Mouse (Mus musculus) MEL (cell line): ENCODE measurements around the gene Nop2. TPM values are rescaled to one million over a fixed set of nuclear protein-coding genes. Genes with fewer than 3 reads are reported as not detected.

ENCODE experiments used
- DNase-seq: peaks from one replicate; pipeline ENCODE4 v3.0.0; 2011; ENCODE audit warnings: low read depth, low spot score
- H3K27ac ChIP-seq: 2 replicates; pipeline ENCODE4 v1.5.1; 2012; ENCODE audit warnings: low read depth, mild to moderate bottlenecking, control low read depth, low read length, moderate library complexity; ENCODE audit not compliant: control insufficient read depth
- H3K27me3 ChIP-seq, 2 experiments: fragments of 150-350 bp in 1 of 2; sonication (generic) in 1 of 2; 2 replicates each; pipeline ENCODE4 v1.6.1; 2012; ENCODE audit warnings: low read length in 2 of 2, mild to moderate bottlenecking in 2 of 2, improper control_type of control experiment in 1 of 2, moderate library complexity in 1 of 2; ENCODE audit not compliant: insufficient read depth in 2 of 2, control insufficient read depth in 1 of 2
- H3K36me3 ChIP-seq, 2 experiments: 2 replicates each; pipeline ENCODE4 v1.6.1; 2012 to 2014; ENCODE audit warnings: low read length in 2 of 2, improper control_type of control experiment in 1 of 2, inconsistent platforms in 1 of 2, mild to moderate bottlenecking in 1 of 2; ENCODE audit not compliant: insufficient read depth in 2 of 2, control insufficient read depth in 1 of 2
- H3K4me1 ChIP-seq, 2 experiments: fragments of 150-350 bp in 1 of 2; sonication (generic) in 1 of 2; 2 replicates each; pipeline ENCODE4 v1.6.1; 2012; ENCODE audit warnings: low read length in 2 of 2, improper control_type of control experiment in 1 of 2, mild to moderate bottlenecking in 1 of 2; ENCODE audit not compliant: insufficient read depth in 2 of 2, control insufficient read depth in 1 of 2
- H3K4me3 ChIP-seq, 2 experiments: fragments of 150-350 bp in 1 of 2; sonication (generic) in 1 of 2; 2 replicates each; pipeline ENCODE4 v1.5.1; 2012; ENCODE audit warnings: low read depth in 2 of 2, low read length in 2 of 2, mild to moderate bottlenecking in 2 of 2, moderate library complexity in 2 of 2, control low read depth in 1 of 2, improper control_type of control experiment in 1 of 2; ENCODE audit not compliant: control insufficient read depth in 1 of 2, insufficient read depth in 1 of 2
- H3K79me2 ChIP-seq: 2 replicates; pipeline ENCODE4 v1.6.1; 2012; ENCODE audit warnings: mild to moderate bottlenecking, low read length, moderate library complexity; ENCODE audit not compliant: control insufficient read depth, poor library complexity, insufficient read depth
- H3K9ac ChIP-seq: 2 replicates; pipeline ENCODE4 v1.6.1; 2012; ENCODE audit warnings: low read depth, mild to moderate bottlenecking, control low read depth, low read length, moderate library complexity; ENCODE audit not compliant: control insufficient read depth, poor library complexity, severe bottlenecking
- H3K9me3 ChIP-seq: fragments of 150-350 bp; sonication (generic); replicated peaks from 2 replicates; pipeline ENCODE4 v1.6.1; 2012; ENCODE audit warnings: mild to moderate bottlenecking, low read length, improper control_type of control experiment, moderate library complexity; ENCODE audit not compliant: insufficient read depth
- BHLHE40 ChIP-seq: IDR thresholded peaks from 2 replicates; pipeline ENCODE4 v1.6.1; 2012; ENCODE audit warnings: low read depth, mild to moderate bottlenecking, inconsistent platforms, low read length, improper control_type of control experiment, borderline replicate concordance
- CHD1 ChIP-seq: IDR thresholded peaks from 2 replicates; pipeline ENCODE4 v1.6.1; 2012; ENCODE audit warnings: low read depth, mild to moderate bottlenecking, inconsistent platforms, low read length, improper control_type of control experiment
- E2F4 ChIP-seq: IDR thresholded peaks from 2 replicates; pipeline ENCODE4 v1.6.1; 2011; ENCODE audit warnings: low read depth, low read length, improper control_type of control experiment, borderline replicate concordance
- ELF1 ChIP-seq: IDR thresholded peaks from 2 replicates; pipeline ENCODE4 v1.6.1; 2014; ENCODE audit warnings: low read depth, mild to moderate bottlenecking, inconsistent platforms, low read length, improper control_type of control experiment, moderate library complexity
- EP300 ChIP-seq, 2 experiments: IDR thresholded peaks; 2 replicates each; pipeline ENCODE4 v1.6.1; 2011; ENCODE audit warnings: improper control_type of control experiment in 2 of 2, low read length in 2 of 2, low read depth in 1 of 2, mild to moderate bottlenecking in 1 of 2
- ETS1 ChIP-seq: IDR thresholded peaks from 2 replicates; pipeline ENCODE4 v1.6.1; 2012; ENCODE audit warnings: low read depth, mild to moderate bottlenecking, inconsistent platforms, low read length, improper control_type of control experiment, moderate library complexity
- GABPA ChIP-seq: IDR thresholded peaks from 2 replicates; pipeline ENCODE4 v1.6.1; 2012; ENCODE audit warnings: low read depth, mild to moderate bottlenecking, inconsistent platforms, low read length, improper control_type of control experiment, moderate library complexity
- GATA1 ChIP-seq: IDR thresholded peaks from 2 replicates; pipeline ENCODE4 v1.6.1; 2011; ENCODE audit warnings: low read depth, low read length, improper control_type of control experiment
- HCFC1 ChIP-seq: IDR thresholded peaks from 2 replicates; pipeline ENCODE4 v1.6.1; 2012; ENCODE audit warnings: low read depth, mild to moderate bottlenecking, inconsistent platforms, low read length, improper control_type of control experiment, moderate library complexity
- JUND ChIP-seq: IDR thresholded peaks from 2 replicates; pipeline ENCODE4 v1.6.1; 2011; ENCODE audit warnings: low read depth, mild to moderate bottlenecking, improper control_type of control experiment, low read length
- KAT2A ChIP-seq: conservative IDR thresholded peaks from 2 replicates; pipeline ENCODE4 v1.6.1; 2012; ENCODE audit warnings: low read depth, low read length, improper control_type of control experiment, inconsistent platforms
- MAFK ChIP-seq: IDR thresholded peaks from 2 replicates; pipeline ENCODE4 v1.6.1; 2011; ENCODE audit warnings: low read depth, mild to moderate bottlenecking, low read length, improper control_type of control experiment, borderline replicate concordance
- MAX ChIP-seq: IDR thresholded peaks from 2 replicates; pipeline ENCODE4 v1.6.1; 2011; ENCODE audit warnings: low read length, improper control_type of control experiment
- MAZ ChIP-seq: IDR thresholded peaks from 2 replicates; pipeline ENCODE4 v1.6.1; 2012; ENCODE audit warnings: low read depth, mild to moderate bottlenecking, inconsistent platforms, low read length, improper control_type of control experiment
- MEF2A ChIP-seq: IDR thresholded peaks from 2 replicates; pipeline ENCODE4 v1.6.1; 2014; ENCODE audit warnings: low read depth, mild to moderate bottlenecking, inconsistent platforms, low read length, improper control_type of control experiment; ENCODE audit not compliant: poor library complexity, insufficient replicate concordance, severe bottlenecking; ENCODE audit errors: extremely low read depth
- MXI1 ChIP-seq: IDR thresholded peaks from 2 replicates; pipeline ENCODE4 v1.6.1; 2011; ENCODE audit warnings: mild to moderate bottlenecking, low read depth, low read length, improper control_type of control experiment
- MYB ChIP-seq: IDR thresholded peaks from 2 replicates; pipeline ENCODE4 v1.6.1; 2011; ENCODE audit warnings: mild to moderate bottlenecking, low read depth, low read length, improper control_type of control experiment
- NELFE ChIP-seq: IDR thresholded peaks from 2 replicates; pipeline ENCODE4 v1.6.1; 2011; ENCODE audit warnings: low read depth, low read length, improper control_type of control experiment
- NRF1 ChIP-seq: IDR thresholded peaks from 2 replicates; pipeline ENCODE4 v1.6.1; 2014; ENCODE audit warnings: low read depth, mild to moderate bottlenecking, inconsistent platforms, low read length, improper control_type of control experiment, moderate library complexity; ENCODE audit not compliant: poor library complexity, insufficient read depth, severe bottlenecking
- POLR2A ChIP-seq, 2 experiments: IDR thresholded peaks; 2 replicates each; pipeline ENCODE4 v1.6.1; 2011 to 2012; ENCODE audit warnings: low read length in 2 of 2, mild to moderate bottlenecking in 2 of 2, control low read depth in 1 of 2, improper control_type of control experiment in 1 of 2, low read depth in 1 of 2, moderate library complexity in 1 of 2; ENCODE audit not compliant: control insufficient read depth in 1 of 2, insufficient read depth in 1 of 2, poor library complexity in 1 of 2
- POLR2AphosphoS2 ChIP-seq: IDR thresholded peaks from 2 replicates; pipeline ENCODE4 v1.6.1; 2011; ENCODE audit warnings: low read length, improper control_type of control experiment
- POLR2AphosphoS5 ChIP-seq: IDR thresholded peaks from 2 replicates; pipeline ENCODE4 v1.6.1; 2012; ENCODE audit warnings: low read depth, borderline replicate concordance, mild to moderate bottlenecking, inconsistent platforms, low read length, moderate library complexity, mixed read lengths
- RAD21 ChIP-seq: IDR thresholded peaks from 2 replicates; pipeline ENCODE4 v1.6.1; 2011; ENCODE audit warnings: mild to moderate bottlenecking, low read depth, low read length, improper control_type of control experiment
- RCOR1 ChIP-seq: IDR thresholded peaks from 2 replicates; pipeline ENCODE4 v1.6.1; 2012; ENCODE audit warnings: low read depth, mild to moderate bottlenecking, inconsistent platforms, low read length, improper control_type of control experiment
- SIN3A ChIP-seq: IDR thresholded peaks from 2 replicates; pipeline ENCODE4 v1.6.1; 2012; ENCODE audit warnings: low read length, improper control_type of control experiment, inconsistent platforms
- SMC3 ChIP-seq: IDR thresholded peaks from 2 replicates; pipeline ENCODE4 v1.6.1; 2011; ENCODE audit warnings: low read depth, low read length, improper control_type of control experiment
- TAL1 ChIP-seq: IDR thresholded peaks from 2 replicates; pipeline ENCODE4 v1.6.1; 2012; ENCODE audit warnings: mild to moderate bottlenecking, inconsistent platforms, low read length, moderate library complexity, mixed read lengths
- TBP ChIP-seq: IDR thresholded peaks from 2 replicates; pipeline ENCODE4 v1.8.0; 2011; ENCODE audit warnings: low read depth, low read length, improper control_type of control experiment
- TCF12 ChIP-seq: IDR thresholded peaks from 2 replicates; pipeline ENCODE4 v1.6.1; 2014; ENCODE audit warnings: low read depth, mild to moderate bottlenecking, inconsistent platforms, low read length, improper control_type of control experiment, moderate library complexity
- UBTF ChIP-seq: IDR thresholded peaks from 2 replicates; pipeline ENCODE4 v1.6.1; 2012; ENCODE audit warnings: low read depth, mild to moderate bottlenecking, inconsistent platforms, low read length, improper control_type of control experiment, moderate library complexity, borderline replicate concordance; ENCODE audit not compliant: insufficient read depth
- USF1 ChIP-seq: IDR thresholded peaks from 2 replicates; pipeline ENCODE4 v1.6.1; 2014; ENCODE audit warnings: low read depth, mild to moderate bottlenecking, inconsistent platforms, low read length, improper control_type of control experiment, moderate library complexity
- USF2 ChIP-seq, 2 experiments: IDR thresholded peaks; 2 replicates each; pipeline ENCODE4 v1.6.1; 2011 to 2012; ENCODE audit warnings: improper control_type of control experiment in 2 of 2, low read length in 2 of 2, borderline replicate concordance in 1 of 2, inconsistent platforms in 1 of 2, low read depth in 1 of 2, mild to moderate bottlenecking in 1 of 2; ENCODE audit not compliant: insufficient read depth in 1 of 2
- ZC3H11A ChIP-seq: IDR thresholded peaks from 2 replicates; pipeline ENCODE4 v1.6.1; 2012; ENCODE audit warnings: low read depth, mild to moderate bottlenecking, inconsistent platforms, low read length, improper control_type of control experiment
- ZKSCAN1 ChIP-seq: IDR thresholded peaks from 2 replicates; pipeline ENCODE4 v1.6.1; 2012; ENCODE audit warnings: low read depth, mild to moderate bottlenecking, inconsistent platforms, low read length, improper control_type of control experiment, moderate library complexity
- ZMIZ1 ChIP-seq: IDR thresholded peaks from 2 replicates; pipeline ENCODE4 v1.6.1; 2012; ENCODE audit warnings: low read depth, mild to moderate bottlenecking, inconsistent platforms, low read length, improper control_type of control experiment, moderate library complexity
- polyA plus RNA-seq, 2 experiments: library from polyadenylated mRNA; stranded (reverse) in 1 of 2; unstranded in 1 of 2; fragments of >175 nt in 1 of 2; fragments of >200 nt in 1 of 2; gene quantifications; 2 replicates each; pipeline versions ENCODE4 v1.2.1 to v1.2.4; 2012; ENCODE audit warnings: low replicate concordance in 2 of 2, low read depth in 1 of 2; ENCODE audit not compliant: insufficient read length in 2 of 2, insufficient read depth in 1 of 2, missing spikeins in 1 of 2
- total RNA-seq: library from RNA; depleted of rRNA; stranded (reverse); fragments of 300-350 nt; gene quantifications from 2 replicates; pipeline ENCODE4 v1.2.3, GENCODE M21; 2012

Gene Nop2
- total and polyA plus RNA-seq, 3 experiments = 221 to 337 (median 263) TPM

GRCm38 (mm10) chr6:125090341-125091085 lies 41.2 kb upstream of the Nop2 start:
- Histone ChIP-seq H3K4me3 (peak overlapping the region; percentile 33 to 44), H3K9me3 (no peaks in the 10 kb centered on the region), H3K36me3 (peaks cover 0 to 19% of the 10 kb centered on the region in 2 experiments; a peak in 2 of 4 replicates), H3K27ac (peak overlapping the region; percentile 73), H3K4me1 (peaks cover 8 to 19% of the 10 kb centered on the region in 2 experiments), H3K27me3 (no peaks in the 10 kb centered on the region), H3K79me2 (no peaks in the 10 kb centered on the region; the same call in 1 of the 2 replicates), H3K9ac (peak overlapping the region; percentile 59)
- peak; percentile 79 for DNase-seq
- TF ChIP-seq NRF1 (no peak), SIN3A (peak; percentile 54; the same call in 1 of the 2 replicates), UBTF (no peak), POLR2A (IDR thresholded peaks at IDR 0.05; ENCODE audit: control insufficient read depth in 1 of 2, insufficient read depth in 1 of 2, low read depth in 1 of 2, low read length in 2 of 2, poor library complexity in 1 of 2) (peak in 1 of 2 experiments; percentile 33; a peak in 1 of 4 replicates), HCFC1 (peak; percentile 75), GABPA (no peak), ZKSCAN1 (no peak), POLR2AphosphoS5 (no peak), GATA1 (no peak), ETS1 (0 out of 2 replicates have a peak, but pooled peaks have one; percentile 13), ZC3H11A (no peak), RAD21 (no peak), MAFK (no peak), E2F4 (no peak), TBP (no peak), MAX (peak; percentile 59), RCOR1 (0 out of 2 replicates have a peak, but pooled peaks have one; percentile 31), KAT2A (peak; percentile 22; the same call in 1 of the 2 replicates), JUND (no peak), ELF1 (peak; percentile 70), TAL1 (no peak), MXI1 (peak; percentile 79), USF2 (IDR thresholded peaks at IDR 0.05; ENCODE audit: borderline replicate concordance in 1 of 2, insufficient read depth in 1 of 2, low read depth in 1 of 2, low read length in 2 of 2) (no peak), SMC3 (no peak), ZMIZ1 (peak; percentile 49; the same call in 1 of the 2 replicates), MEF2A (no peak), TCF12 (no peak), EP300 (IDR thresholded peaks at IDR 0.05; ENCODE audit: low read depth in 1 of 2, low read length in 2 of 2) (no peak; a peak in 1 of 4 replicates), USF1 (no peak), MYB (no peak), NELFE (peak; percentile 61), POLR2AphosphoS2 (no peak; the same call in 1 of the 2 replicates), CHD1 (0 out of 2 replicates have a peak, but pooled peaks have one; percentile 52), BHLHE40 (no peak), MAZ (peak; percentile 69; the same call in 1 of the 2 replicates)
